8 mouse cellular contexts compared by ENCODE assay signal in genomic region chr1:144003904-144004740, GRCm38 (mm10). TPM values are rescaled to one million over a fixed set of nuclear protein-coding genes. Genes with fewer than 3 reads are reported as not detected.
DNase-seq lines count a peak whose midpoint lies in the region; ATAC-seq and TF ChIP-seq lines count a peak whose summit lies in the region.

TSS of gene Rgs2 (minus strand) at chr1:144004161.

- WGBS in forebrain, embryonic 14.5 days = under 1% methylated on average over 57 of the region's 57 CpGs
- WGBS in lung, adult 2 months = under 1% methylated on average over 57 of the region's 57 CpGs

- intact Hi-C loops in heart, postnatal 25 days (cut with DNase I) = loop anchor here (10.0 kb wide), 1 partner anchor 299 kb away; the partner anchor contains the start of gene Cdc73

- H3K4me1 ChIP-seq in E14TG2a.4 (replicated peaks; ENCODE audit: low read depth, low read length) = peaks cover 12% of the 10 kb centered on the region
- H3K4me1 ChIP-seq in forebrain, embryonic 14.5 days (ENCODE audit: control insufficient read depth, insufficient read depth, low read length) = peaks cover 6% of the 10 kb centered on the region
- peaks cover 3% of the 10 kb centered on the region; the same call in 1 of the 2 replicates for H3K4me1 ChIP-seq in lung, adult 2 months (ENCODE audit: control insufficient read depth, insufficient read depth, low read length)

- H3K4me3 ChIP-seq in E14TG2a.4 (replicated peaks; ENCODE audit: low read length) = peak within 1 kb of the TSS; percentile 75
- peak within 1 kb of the TSS; percentile 49 for H3K4me3 ChIP-seq in forebrain, embryonic 14.5 days (ENCODE audit: low read depth, low read length)
- peak within 1 kb of the TSS; percentile 88 for H3K4me3 ChIP-seq in lung, adult 2 months (replicated peaks; ENCODE audit: extremely low read depth, low read depth, low read length)

- peak; percentile 99 for TF ChIP-seq POLR2A in lung, adult 2 months (IDR thresholded peaks at IDR 0.05; ENCODE audit: borderline replicate concordance, extremely low read depth, low read depth, low read length)

- no peak for TF ChIP-seq CTCF in E14TG2a.4 (conservative IDR thresholded peaks at IDR 0.05; ENCODE audit: low read length)
- no peak for TF ChIP-seq CTCF in lung, adult 2 months (IDR thresholded peaks at IDR 0.05; ENCODE audit: insufficient read depth, low read length)

- no peaks in the 10 kb centered on the region for H3K36me3 ChIP-seq in E14TG2a.4 (ENCODE audit: insufficient read depth, low read length)
- peaks cover 11% of the 10 kb centered on the region; the same call in 1 of the 2 replicates for H3K36me3 ChIP-seq in forebrain, embryonic 14.5 days (ENCODE audit: control insufficient read depth, insufficient read depth, low read length)

- ATAC-seq in cerebellum, adult (ENCODE audit: insufficient number of reproducible peaks, low FRiP score, low TSS enrichment) = peak; percentile 93
- ATAC-seq in forebrain, embryonic 14.5 days = peak; percentile 99
- peak; percentile 63 for ATAC-seq in neutrophil, adult 5-6 weeks (ENCODE audit: extremely low read depth, insufficient number of reproducible peaks, low FRiP score, poor library complexity, severe bottlenecking)

- peak; percentile 97 for DNase-seq in forebrain, embryonic 14.5 days (ENCODE audit: low spot score)
- peak; percentile 92 for DNase-seq in heart, postnatal 25 days (ENCODE audit: low spot score)
- peak; percentile 94 to 96 for DNase-seq in layer of hippocampus, adult 18-20 months (ENCODE audit: low spot score in 2 of 2)
- peak; percentile 97 for DNase-seq in lung, adult 2 months
- DNase-seq in thymus, adult 18-20 months = peak; percentile 95

- peak within 1 kb of the TSS; percentile 92 for H3K4me2 ChIP-seq in forebrain, embryonic 14.5 days (ENCODE audit: low read length)

- no peaks in the 10 kb centered on the region for H3K9me3 ChIP-seq in E14TG2a.4 (ENCODE audit: low read length)
- no peaks in the 10 kb centered on the region for H3K9me3 ChIP-seq in forebrain, embryonic 14.5 days (replicated peaks; ENCODE audit: control insufficient read depth, low read length)

- peak within 1 kb of the TSS; percentile 70 for H3K9ac ChIP-seq in forebrain, embryonic 14.5 days (ENCODE audit: low read length)

- peak within 1 kb of the TSS; percentile 70 for H3K27ac ChIP-seq in forebrain, embryonic 14.5 days (ENCODE audit: low read depth, low read length)

- peaks cover 45% of the 10 kb centered on the region for H3K27me3 ChIP-seq in E14TG2a.4 (ENCODE audit: insufficient read depth, low read length)
- H3K27me3 ChIP-seq in forebrain, embryonic 14.5 days (replicated peaks; ENCODE audit: control insufficient read depth, insufficient read depth, low read length) = no peaks in the 10 kb centered on the region

RNA-seq across cellular contexts. Expression of gene Rgs2, which starts in this region (rescaled TPM):
- 98.0 and 103 TPM in 2 replicates for polyA plus RNA-seq in forebrain, embryonic 14.5 days (2014; fragmentation: Nextera tagmentation; extraction: Ambion mirVana)
- 10 to 100 TPM; 41.2 to 57.6 TPM for total RNA-seq in heart, postnatal 25 days (2021)
- 10 to 100 TPM; 44.3 to 45.6 TPM for total RNA-seq in layer of hippocampus, adult 18-20 months (2021)
- 6.1 and 22.9 TPM in 2 replicates for polyA plus RNA-seq in lung, adult 2 months (2012; rRNA removed)
- 428 and 439 TPM in 2 replicates for total RNA-seq in neutrophil, adult 5-6 weeks (2017)

Comparison
In these comparisons a context has a peak if more than half of its experiments do, and no peak if none do; other contexts are left out.
1. Peak in every context shown above with its lines: DNase-seq, ATAC-seq, H3K4me3 ChIP-seq and H3K27ac ChIP-seq.